ENCODE assay signal across 8 mouse cellular contexts in genomic region chr2:131260544-131261307, GRCm38 (mm10). TPM values are rescaled to one million over a fixed set of nuclear protein-coding genes. Genes with fewer than 3 reads are reported as not detected.
A peak's percentile ranks its signal among the peaks of the same experiment; 100 is the strongest.
DNase-seq lines count a peak whose midpoint lies in the region; ATAC-seq and TF ChIP-seq lines count a peak whose summit lies in the region.

No protein-coding gene starts in this region.

- H3K27me3 ChIP-seq in heart, embryonic 13.5 days (replicated peaks): no peaks in the 10 kb centered on the region
- H3K27me3 ChIP-seq in forebrain, embryonic 13.5 days: no peaks in the 10 kb centered on the region
- no peaks in the 10 kb centered on the region for H3K27me3 ChIP-seq in liver, embryonic 14.5 days (ENCODE audit: control insufficient read depth, insufficient read depth, low read length)

- WGBS in heart, embryonic 13.5 days: 21% methylated on average over 9 of the region's 9 CpGs
- WGBS in forebrain, embryonic 13.5 days: 66% methylated on average over 9 of the region's 9 CpGs
- WGBS in liver, embryonic 14.5 days (ENCODE audit: insufficient replicate concordance): 25% methylated on average over 9 of the region's 9 CpGs

- H3K4me1 ChIP-seq in heart, embryonic 13.5 days: peaks cover 42% of the 10 kb centered on the region
- peaks cover 33% of the 10 kb centered on the region for H3K4me1 ChIP-seq in forebrain, embryonic 13.5 days
- peaks cover 49 to 57% of the 10 kb centered on the region in 2 experiments for H3K4me1 ChIP-seq in liver, embryonic 14.5 days (replicated peaks; ENCODE audit: control insufficient read depth in 2 of 2, insufficient read depth in 2 of 2, low read length in 1 of 2)

- H3K4me3 ChIP-seq in heart, embryonic 13.5 days: no peak overlapping the region
- H3K4me3 ChIP-seq in forebrain, embryonic 13.5 days: no peak overlapping the region
- H3K4me3 ChIP-seq in liver, embryonic 14.5 days (ENCODE audit: insufficient read depth in 1 of 2, low read depth in 2 of 2, low read length in 2 of 2): peak overlapping the region; percentile 6 to 28; a peak in 2 of 4 replicates

- peak overlapping the region; percentile 73 for H3K27ac ChIP-seq in heart, embryonic 13.5 days (replicated peaks)
- peak overlapping the region; percentile 99 for H3K27ac ChIP-seq in forebrain, embryonic 13.5 days
- peak overlapping the region; percentile 93 for H3K27ac ChIP-seq in liver, embryonic 14.5 days

- no peaks in the 10 kb centered on the region for H3K36me3 ChIP-seq in heart, embryonic 13.5 days
- no peaks in the 10 kb centered on the region for H3K36me3 ChIP-seq in forebrain, embryonic 13.5 days (ENCODE audit: poor library complexity, severe bottlenecking)
- H3K36me3 ChIP-seq in liver, embryonic 14.5 days (replicated peaks; ENCODE audit: control insufficient read depth, insufficient read depth, low read depth): peaks cover 3% of the 10 kb centered on the region; the same call in 1 of the 2 replicates

- H3K4me2 ChIP-seq in heart, embryonic 13.5 days: peak overlapping the region; percentile 92
- H3K4me2 ChIP-seq in forebrain, embryonic 13.5 days: peak overlapping the region; percentile 63; the same call in 1 of the 2 replicates
- H3K4me2 ChIP-seq in liver, embryonic 14.5 days (ENCODE audit: low read depth): peak overlapping the region; percentile 95

- peak overlapping the region; percentile 86 for H3K9ac ChIP-seq in heart, embryonic 13.5 days
- H3K9ac ChIP-seq in forebrain, embryonic 13.5 days: peak overlapping the region; percentile 70; the same call in 1 of the 2 replicates
- H3K9ac ChIP-seq in liver, embryonic 14.5 days (replicated peaks): peak overlapping the region; percentile 52

- peak; percentile 71 for TF ChIP-seq EP300 in liver, embryonic 14.5 days (IDR thresholded peaks at IDR 0.05; ENCODE audit: low read depth)

- no peak for ATAC-seq in heart, embryonic 13.5 days (ENCODE audit: extremely low read depth, insufficient number of reproducible peaks, low FRiP score, low TSS enrichment)
- ATAC-seq in forebrain, embryonic 13.5 days: no peak
- peak; percentile 36 for ATAC-seq in liver, embryonic 14.5 days (ENCODE audit: insufficient read depth)

- TF ChIP-seq CTCF in liver, embryonic 14.5 days (IDR thresholded peaks at IDR 0.05; ENCODE audit: low read depth): no peak

- H3K9me3 ChIP-seq in heart, embryonic 13.5 days: no peaks in the 10 kb centered on the region
- no peaks in the 10 kb centered on the region for H3K9me3 ChIP-seq in forebrain, embryonic 13.5 days (replicated peaks)
- H3K9me3 ChIP-seq in liver, embryonic 14.5 days (ENCODE audit: control insufficient read depth, low read length): no peaks in the 10 kb centered on the region

- DNase-seq in heart, adult 9 months (ENCODE audit: low spot score in 2 of 2): no peak
- DNase-seq in MN1 (ENCODE audit: low spot score): peak; percentile 23
- DNase-seq in liver, embryonic 14.5 days (ENCODE audit: low read depth in 3 of 3, low spot score in 3 of 3): peak; percentile 60 to 75 (median 64)
- no peak for DNase-seq in cerebellum, adult 11 months
- no peak for DNase-seq in layer of hippocampus, postnatal 10 days (ENCODE audit: low spot score in 2 of 2)
- no peak for DNase-seq in lung, postnatal 36 days

RNA-seq across cellular contexts. Expression of gene Pank2, which starts 1.6 kb away (rescaled TPM):
- 20.8 and 25.1 TPM in 2 replicates for polyA plus RNA-seq in heart, embryonic 13.5 days (2015; fragmentation: Nextera tagmentation; extraction: Ambion mirVana)
- 34.3 and 42.6 TPM in 2 replicates for polyA plus RNA-seq in forebrain, embryonic 13.5 days (2015; fragmentation: Nextera tagmentation; extraction: Ambion mirVana)
- polyA plus RNA-seq in liver, embryonic 14.5 days (2012; rRNA removed): 9.5 and 14.3 TPM in 2 replicates
- 24.3 and 26.9 TPM in 2 replicates for polyA plus RNA-seq in liver, embryonic 14.5 days (2014; fragmentation: Nextera tagmentation; extraction: Ambion mirVana)
- total RNA-seq in layer of hippocampus, postnatal 10 days (2021): 10 to 100 TPM; 64.8 to 69.1 TPM

RNA-seq across cellular contexts. Expression of gene Mavs, which starts 26.9 kb away (rescaled TPM):
- 18.8 and 20.1 TPM in 2 replicates for polyA plus RNA-seq in heart, embryonic 13.5 days (2015; fragmentation: Nextera tagmentation; extraction: Ambion mirVana)
- polyA plus RNA-seq in forebrain, embryonic 13.5 days (2015; fragmentation: Nextera tagmentation; extraction: Ambion mirVana): 8.1 and 9.6 TPM in 2 replicates
- polyA plus RNA-seq in liver, embryonic 14.5 days (2012; rRNA removed): 25.9 and 31.5 TPM in 2 replicates
- polyA plus RNA-seq in liver, embryonic 14.5 days (2014; fragmentation: Nextera tagmentation; extraction: Ambion mirVana): 25.9 and 27.4 TPM in 2 replicates
- total RNA-seq in layer of hippocampus, postnatal 10 days (2021): 1 to 10 TPM; 6.8 to 7.4 TPM

RNA-seq across cellular contexts. Expression of gene Ap5s1, which starts 53.8 kb away (rescaled TPM):
- polyA plus RNA-seq in heart, embryonic 13.5 days (2015; fragmentation: Nextera tagmentation; extraction: Ambion mirVana): 32.0 and 35.2 TPM in 2 replicates
- 31.3 and 32.4 TPM in 2 replicates for polyA plus RNA-seq in forebrain, embryonic 13.5 days (2015; fragmentation: Nextera tagmentation; extraction: Ambion mirVana)
- polyA plus RNA-seq in liver, embryonic 14.5 days (2012; rRNA removed): 19.5 and 20.0 TPM in 2 replicates
- 13.1 and 17.0 TPM in 2 replicates for polyA plus RNA-seq in liver, embryonic 14.5 days (2014; fragmentation: Nextera tagmentation; extraction: Ambion mirVana)
- 10 to 100 TPM; 21.0 to 22.4 TPM for total RNA-seq in layer of hippocampus, postnatal 10 days (2021)

Comparison
In these comparisons a context has a peak if more than half of its experiments do, and no peak if none do; other contexts are left out.
1. H3K4me3 ChIP-seq: peak in liver, embryonic 14.5 days (2 of 2); none in heart, embryonic 13.5 days (single experiment) and forebrain, embryonic 13.5 days (single experiment).
2. DNase-seq: peak in MN1 (single experiment) and liver, embryonic 14.5 days (3 of 3); none in heart, adult 9 months (0 of 2), cerebellum, adult 11 months (single experiment), layer of hippocampus, postnatal 10 days (0 of 2) and lung, postnatal 36 days (single experiment).
3. Peak in every context shown above with its lines, with median percentiles within 50 percentile points of each other: H3K27ac ChIP-seq, H3K4me2 ChIP-seq and H3K9ac ChIP-seq.